Mouse (Mus musculus): ENCODE results near the gene Calr.

- TF ChIP-seq CTCF (conservative IDR thresholded peaks at IDR 0.05; ENCODE audit: low read length) (no peak), NANOG (IDR thresholded peaks at IDR 0.05; ENCODE audit: borderline replicate concordance, low read length) (no peak)
Observed at GRCm38 (mm10) chr8:84884728-84885127, 38.0 kb upstream of the Calr start.
